Mouse (Mus musculus) stomach, postnatal 0 days (tissue): Measurements from ENCODE around the gene Enoph1. TPM values are rescaled to one million over a fixed set of nuclear protein-coding genes. Genes with fewer than 3 reads are reported as not detected.

Source experiments
- ATAC-seq: fragments of 200-750 bp; cut with Nextera tagmentation; 2 replicates; pipeline ENCODE4 v1.8.0; 2017; ENCODE audit not compliant: low FRiP score, low TSS enrichment
- DNase-seq: peaks from one replicate; pipeline ENCODE4 v3.0.0-alpha.2; 2016; ENCODE audit warnings: low spot score
- H3K27ac ChIP-seq: fragments of 300-500 bp; sonication (generic); replicated peaks from 2 replicates; pipeline ENCODE4 v1.5.1; 2014; ENCODE audit warnings: mild to moderate bottlenecking, control low read depth
- H3K27me3 ChIP-seq: fragments of 300-500 bp; sonication (generic); 2 replicates; pipeline ENCODE4 v1.6.1; 2014; ENCODE audit warnings: low read length; ENCODE audit not compliant: control insufficient read depth, insufficient read depth
- H3K36me3 ChIP-seq: fragments of 300-500 bp; sonication (generic); 2 replicates; pipeline ENCODE4 v1.6.1; 2014; ENCODE audit warnings: low read length, mixed read lengths; ENCODE audit not compliant: control insufficient read depth, insufficient read depth
- H3K4me1 ChIP-seq: fragments of 300-500 bp; sonication (generic); replicated peaks from 2 replicates; pipeline ENCODE4 v1.6.1; 2014; ENCODE audit warnings: antibody characterized with exemption; ENCODE audit not compliant: control insufficient read depth, insufficient read depth
- H3K4me2 ChIP-seq: fragments of 300-500 bp; sonication (generic); replicated peaks from 2 replicates; pipeline ENCODE4 v1.6.1; 2014; ENCODE audit warnings: low read depth, mild to moderate bottlenecking, control low read depth, moderate library complexity
- H3K4me3 ChIP-seq: fragments of 300-500 bp; sonication (generic); 2 replicates; pipeline ENCODE4 v1.5.1; 2014; ENCODE audit warnings: low read depth, low read length, control low read depth
- H3K9ac ChIP-seq: fragments of 300-500 bp; sonication (generic); 2 replicates; pipeline ENCODE4 v1.6.1; 2014; ENCODE audit warnings: mild to moderate bottlenecking, low read length, control low read depth, mixed read lengths
- H3K9me3 ChIP-seq: fragments of 300-500 bp; sonication (generic); 2 replicates; pipeline ENCODE4 v1.6.1; 2016; ENCODE audit warnings: low read length; ENCODE audit not compliant: control insufficient read depth
- CTCF ChIP-seq: IDR thresholded peaks from 2 replicates; pipeline ENCODE4 v1.5.1; 2016; ENCODE audit warnings: antibody characterized with exemption, low read depth, mild to moderate bottlenecking, moderate library complexity
- EP300 ChIP-seq: optimal IDR thresholded peaks from 2 replicates; pipeline ENCODE3; 2016; ENCODE audit warnings: antibody characterized with exemption
- WGBS: fragments of 180-500 bp; shearing (Covaris S2); extraction: QIAGEN DNeasy Blood & Tissue Kit; methylation state at CpG from one replicate; pipeline ENCODE4 v1.1.7; 2014; 5-methylcytosine and 5-hydroxymethylcytosine counted together
- polyA plus RNA-seq: library from polyadenylated mRNA; unstranded; fragments of >200 nt; fragmentation: Nextera tagmentation; extraction: Ambion mirVana; gene quantifications from 2 replicates; pipeline ENCODE4 v1.2.1, GENCODE M21; 2015

Enoph1 gene
- 23.4 and 23.5 TPM in 2 replicates for polyA plus RNA-seq

- H3K9ac ChIP-seq: peak within 1 kb of the TSS; percentile 95
- DNase-seq: peak; percentile 98
- peak within 1 kb of the TSS; percentile 89 for H3K4me2 ChIP-seq
- ATAC-seq: peak; percentile 85
- peaks cover 4% of the 10 kb centered on the region; the same call in 1 of the 2 replicates for H3K4me1 ChIP-seq
- WGBS: under 1% methylated on average over 56 of the region's 57 CpGs
- no peaks in the 10 kb centered on the region for H3K27me3 ChIP-seq
- H3K27ac ChIP-seq: peak within 1 kb of the TSS; percentile 98
- no peaks in the 10 kb centered on the region; the same call in 1 of the 2 replicates for H3K36me3 ChIP-seq
- no peaks in the 10 kb centered on the region for H3K9me3 ChIP-seq
- peak within 1 kb of the TSS; percentile 94 for H3K4me3 ChIP-seq
- TF ChIP-seq EP300 (no peak), CTCF (no peak)
These were observed at the start of gene Enoph1, which contains the start of gene Hnrnpdl for GRCm38 (mm10) chr5:100039602-100040142. TSS of gene Enoph1 (plus strand) at chr5:100039985. TSS of gene Hnrnpdl (minus strand) at chr5:100039664.

- Histone ChIP-seq H3K36me3 (no peaks in the 10 kb centered on the region), H3K4me3 (no peak overlapping the region), H3K9ac (no peak overlapping the region), H3K4me2 (no peak overlapping the region), H3K27me3 (no peaks in the 10 kb centered on the region), H3K9me3 (no peaks in the 10 kb centered on the region), H3K27ac (no peak overlapping the region), H3K4me1 (no peaks in the 10 kb centered on the region)
- ATAC-seq (0 out of 2 replicates have a peak, but pooled peaks have one; percentile 65), DNase-seq (no peak)
- no peak for TF ChIP-seq EP300
- no peak for TF ChIP-seq CTCF
- 83% methylated on average over 3 of the region's 3 CpGs for WGBS
These were observed 45.6 kb upstream of the Enoph1 start for GRCm38 (mm10) chr5:99994166-99994565.

GRCm38 (mm10) chr5:99994680-99995079 lies 45.1 kb upstream of the Enoph1 start:
- Histone ChIP-seq H3K27me3 (no peaks in the 10 kb centered on the region), H3K4me3 (no peak overlapping the region), H3K36me3 (no peaks in the 10 kb centered on the region), H3K27ac (no peak overlapping the region), H3K9ac (no peak overlapping the region), H3K9me3 (no peaks in the 10 kb centered on the region), H3K4me1 (no peaks in the 10 kb centered on the region), H3K4me2 (no peak overlapping the region)
- no peak for TF ChIP-seq CTCF
- no peak for DNase-seq
- WGBS: 86% methylated on average over 3 of the region's 3 CpGs
- ATAC-seq: no peak

GRCm38 (mm10) chr5:100000048-100000447 lies 39.7 kb upstream of the Enoph1 start:
- no peak overlapping the region for H3K4me2 ChIP-seq
- no peak overlapping the region for H3K27ac ChIP-seq
- WGBS: 79% methylated on average over 7 of the region's 7 CpGs
- H3K4me1 ChIP-seq: no peaks in the 10 kb centered on the region; the same call in 1 of the 2 replicates
- H3K27me3 ChIP-seq: no peaks in the 10 kb centered on the region
- no peak overlapping the region for H3K4me3 ChIP-seq
- TF ChIP-seq CTCF: no peak
- TF ChIP-seq EP300: no peak
- no peaks in the 10 kb centered on the region for H3K9me3 ChIP-seq
- H3K9ac ChIP-seq: no peak overlapping the region
- H3K36me3 ChIP-seq: no peaks in the 10 kb centered on the region
- peak; percentile 15; the same call in 1 of the 2 replicates for ATAC-seq
- DNase-seq: no peak

GRCm38 (mm10) chr5:100000500-100000899 lies 39.3 kb upstream of the Enoph1 start:
- Histone ChIP-seq H3K4me2 (no peak overlapping the region), H3K27me3 (no peaks in the 10 kb centered on the region), H3K27ac (no peak overlapping the region), H3K4me3 (no peak overlapping the region), H3K36me3 (no peaks in the 10 kb centered on the region), H3K9me3 (no peaks in the 10 kb centered on the region), H3K9ac (no peak overlapping the region), H3K4me1 (no peaks in the 10 kb centered on the region; the same call in 1 of the 2 replicates)
- TF ChIP-seq EP300 (no peak), CTCF (no peak)
- 49% methylated on average over 8 of the region's 8 CpGs for WGBS
- peak; percentile 10; the same call in 1 of the 2 replicates for ATAC-seq
- no peak for DNase-seq

GRCm38 (mm10) chr5:100003895-100004294 lies 35.9 kb upstream of the Enoph1 start:
- Histone ChIP-seq H3K27me3 (no peaks in the 10 kb centered on the region), H3K27ac (no peak overlapping the region), H3K4me1 (no peaks in the 10 kb centered on the region; the same call in 1 of the 2 replicates), H3K4me3 (no peak overlapping the region), H3K4me2 (no peak overlapping the region), H3K36me3 (no peaks in the 10 kb centered on the region), H3K9me3 (no peaks in the 10 kb centered on the region), H3K9ac (no peak overlapping the region)
- ATAC-seq (no peak), DNase-seq (no peak)
- WGBS: 84% methylated on average over 4 of the region's 4 CpGs
- no peak for TF ChIP-seq CTCF
- no peak for TF ChIP-seq EP300
